Mouse (Mus musculus): ENCODE measurements at regions not wholly inside any gene's neighbourhood (a gene's known extent, or its start where the extent isn't known, plus 50 kb on each side); places are given as distances from the start of the nearest gene placed in this dataset.

DNA sequence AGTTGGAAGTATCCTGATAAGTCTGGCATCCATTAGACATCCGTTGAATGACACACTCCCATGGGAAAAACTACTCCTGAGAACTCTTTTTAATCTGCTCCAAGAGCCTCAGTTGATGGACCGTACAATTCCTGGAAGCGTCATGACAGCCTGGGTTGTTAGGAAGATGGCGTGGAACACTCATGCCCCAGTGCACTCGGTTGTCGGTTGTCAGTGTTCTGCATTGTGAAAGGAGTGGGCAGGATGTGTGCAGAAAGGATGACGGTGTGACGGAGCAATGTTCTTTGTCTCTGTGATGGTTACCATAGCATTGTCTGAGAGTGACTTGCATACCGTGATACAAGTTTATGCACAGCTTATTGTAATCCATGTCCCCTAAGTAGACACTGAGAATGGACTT is 164.4 kb downstream of the Slc30a10 start:
- H3K4me3 ChIP-seq (ENCODE audit: insufficient read depth in 1 of 2, low read depth in 1 of 2, low read length in 2 of 2, poor library complexity in 1 of 2, severe bottlenecking in 1 of 2) = no peak overlapping the region
- no peak for DNase-seq (ENCODE audit: low read depth, low spot score)
- H3K9ac ChIP-seq (ENCODE audit: insufficient read depth, low read depth, low read length, poor library complexity, severe bottlenecking) = no peak overlapping the region
- H3K36me3 ChIP-seq (ENCODE audit: control insufficient read depth, insufficient read depth, low read length, poor library complexity, severe bottlenecking) = no peaks in the 10 kb centered on the region
- no peak overlapping the region for H3K27ac ChIP-seq (ENCODE audit: insufficient read depth, low read depth, low read length, poor library complexity, severe bottlenecking)
- TF ChIP-seq MAFK (IDR thresholded peaks at IDR 0.05; ENCODE audit: insufficient read depth, low read depth, low read length) (no peak), CHD2 (IDR thresholded peaks at IDR 0.05; ENCODE audit: low read depth, low read length) (no peak), ZC3H11A (IDR thresholded peaks at IDR 0.05; ENCODE audit: borderline replicate concordance, low read depth, low read length) (no peak), ZNF384 (IDR thresholded peaks at IDR 0.05; ENCODE audit: low read depth, low read length) (no peak), HCFC1 (IDR thresholded peaks at IDR 0.05; ENCODE audit: borderline replicate concordance, insufficient read depth, low read length) (no peak)
- no peaks in the 10 kb centered on the region for H3K4me1 ChIP-seq (ENCODE audit: control insufficient read depth in 2 of 2, insufficient read depth in 2 of 2, low read length in 2 of 2, poor library complexity in 1 of 2)
- H3K9me3 ChIP-seq (ENCODE audit: control insufficient read depth, insufficient read depth, low read depth, low read length) = no peaks in the 10 kb centered on the region
- in situ Hi-C loops (cut with MboI; ENCODE audit: low sequenced_read_pairs in 2 of 2, unreplicated experiment in 2 of 2) = no loop called here

DNA sequence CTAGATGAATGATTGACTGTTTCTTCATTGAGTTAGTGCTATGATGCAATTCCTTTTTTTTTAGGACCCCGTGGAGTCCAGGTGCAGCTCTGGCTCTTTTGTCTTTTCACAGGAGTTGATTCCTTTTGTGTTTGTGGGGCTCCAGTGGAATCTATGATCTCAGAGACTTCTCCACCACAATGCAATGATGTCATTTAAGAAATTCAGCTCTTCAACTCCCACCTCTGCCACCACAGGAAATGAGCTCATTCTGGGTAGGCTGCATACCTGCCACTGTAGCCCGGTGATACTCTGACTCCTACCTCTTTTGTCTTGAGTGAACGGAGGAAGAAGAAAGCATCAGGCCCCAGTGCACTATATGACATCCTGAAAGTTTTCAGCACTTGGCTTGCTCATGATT is 173.8 kb downstream of the Slc30a10 start:
- Histone ChIP-seq H3K4me1 (ENCODE audit: control insufficient read depth in 2 of 2, insufficient read depth in 2 of 2, low read length in 2 of 2, poor library complexity in 1 of 2) (no peaks in the 10 kb centered on the region), H3K36me3 (ENCODE audit: control insufficient read depth, insufficient read depth, low read length, poor library complexity, severe bottlenecking) (no peaks in the 10 kb centered on the region), H3K27ac (ENCODE audit: insufficient read depth, low read depth, low read length, poor library complexity, severe bottlenecking) (no peak overlapping the region), H3K9me3 (ENCODE audit: control insufficient read depth, insufficient read depth, low read depth, low read length) (no peaks in the 10 kb centered on the region), H3K4me3 (ENCODE audit: insufficient read depth in 1 of 2, low read depth in 1 of 2, low read length in 2 of 2, poor library complexity in 1 of 2, severe bottlenecking in 1 of 2) (no peak overlapping the region), H3K9ac (ENCODE audit: insufficient read depth, low read depth, low read length, poor library complexity, severe bottlenecking) (no peak overlapping the region)
- TF ChIP-seq ZC3H11A (IDR thresholded peaks at IDR 0.05; ENCODE audit: borderline replicate concordance, low read depth, low read length) (no peak), ZNF384 (IDR thresholded peaks at IDR 0.05; ENCODE audit: low read depth, low read length) (no peak), MAFK (IDR thresholded peaks at IDR 0.05; ENCODE audit: insufficient read depth, low read depth, low read length) (no peak), HCFC1 (IDR thresholded peaks at IDR 0.05; ENCODE audit: borderline replicate concordance, insufficient read depth, low read length) (no peak), CHD2 (IDR thresholded peaks at IDR 0.05; ENCODE audit: low read depth, low read length) (no peak)
- in situ Hi-C loops (cut with MboI; ENCODE audit: low sequenced_read_pairs in 2 of 2, unreplicated experiment in 2 of 2) = no loop called here
- DNase-seq (ENCODE audit: low read depth, low spot score) = no peak

DNA sequence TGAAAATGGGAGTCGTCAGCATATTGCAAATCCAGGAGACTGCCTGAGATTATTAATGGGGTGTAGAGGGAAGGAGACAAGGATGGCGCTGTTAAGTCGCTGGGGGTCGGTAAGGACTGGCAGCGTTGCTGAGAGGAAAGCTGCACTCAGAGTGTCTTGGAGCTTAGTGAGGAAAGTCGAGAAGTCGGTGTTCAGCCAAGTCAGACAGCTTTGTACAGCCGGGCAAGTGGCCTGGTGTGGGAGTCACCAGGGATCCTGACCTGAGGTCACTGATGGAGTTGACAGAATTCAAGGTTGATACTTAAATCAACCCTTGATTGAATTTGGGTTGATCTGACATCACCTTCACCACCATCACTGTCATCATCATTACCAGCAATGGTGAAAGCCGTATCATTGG is 175.3 kb downstream of the Slc30a10 start:
- Histone ChIP-seq H3K9me3 (ENCODE audit: control insufficient read depth, insufficient read depth, low read depth, low read length) (no peaks in the 10 kb centered on the region), H3K9ac (ENCODE audit: insufficient read depth, low read depth, low read length, poor library complexity, severe bottlenecking) (no peak overlapping the region), H3K27ac (ENCODE audit: insufficient read depth, low read depth, low read length, poor library complexity, severe bottlenecking) (no peak overlapping the region), H3K36me3 (ENCODE audit: control insufficient read depth, insufficient read depth, low read length, poor library complexity, severe bottlenecking) (no peaks in the 10 kb centered on the region), H3K4me1 (ENCODE audit: control insufficient read depth in 2 of 2, insufficient read depth in 2 of 2, low read length in 2 of 2, poor library complexity in 1 of 2) (no peaks in the 10 kb centered on the region), H3K4me3 (ENCODE audit: insufficient read depth in 1 of 2, low read depth in 1 of 2, low read length in 2 of 2, poor library complexity in 1 of 2, severe bottlenecking in 1 of 2) (no peak overlapping the region)
- in situ Hi-C loops (cut with MboI; ENCODE audit: low sequenced_read_pairs in 2 of 2, unreplicated experiment in 2 of 2) = no loop called here
- no peak for DNase-seq (ENCODE audit: low read depth, low spot score)
- TF ChIP-seq CHD2 (IDR thresholded peaks at IDR 0.05; ENCODE audit: low read depth, low read length) = no peak
- TF ChIP-seq ZC3H11A (IDR thresholded peaks at IDR 0.05; ENCODE audit: borderline replicate concordance, low read depth, low read length) = no peak
- TF ChIP-seq MAFK (IDR thresholded peaks at IDR 0.05; ENCODE audit: insufficient read depth, low read depth, low read length) = no peak

DNA sequence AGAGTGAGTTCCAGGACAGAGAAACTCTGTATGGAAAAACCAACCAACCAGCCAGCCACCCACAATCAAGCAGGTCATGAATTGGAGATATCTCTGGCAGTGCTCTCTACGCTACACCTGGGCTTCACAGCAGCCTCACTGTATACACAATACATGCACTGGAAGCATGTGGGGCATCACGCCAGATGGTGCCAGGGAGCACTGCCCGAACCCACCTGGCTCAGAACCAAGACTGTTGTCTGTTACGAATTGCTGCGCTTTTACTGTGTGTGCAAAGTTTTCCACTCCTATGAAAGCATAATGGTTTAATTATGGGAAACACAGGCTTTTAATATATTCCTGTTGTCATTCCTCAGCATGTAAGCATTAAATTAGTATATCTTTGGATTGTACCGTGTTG is 184.0 kb downstream of the Slc30a10 start:
- H3K27ac ChIP-seq (ENCODE audit: insufficient read depth, low read depth, low read length, poor library complexity, severe bottlenecking) = no peak overlapping the region
- in situ Hi-C loops (cut with MboI; ENCODE audit: low sequenced_read_pairs in 2 of 2, unreplicated experiment in 2 of 2) = no loop called here
- TF ChIP-seq CHD2 (IDR thresholded peaks at IDR 0.05; ENCODE audit: low read depth, low read length) (no peak), ZNF384 (IDR thresholded peaks at IDR 0.05; ENCODE audit: low read depth, low read length) (no peak), HCFC1 (IDR thresholded peaks at IDR 0.05; ENCODE audit: borderline replicate concordance, insufficient read depth, low read length) (no peak), ZC3H11A (IDR thresholded peaks at IDR 0.05; ENCODE audit: borderline replicate concordance, low read depth, low read length) (no peak), MAFK (IDR thresholded peaks at IDR 0.05; ENCODE audit: insufficient read depth, low read depth, low read length) (no peak)

DNA sequence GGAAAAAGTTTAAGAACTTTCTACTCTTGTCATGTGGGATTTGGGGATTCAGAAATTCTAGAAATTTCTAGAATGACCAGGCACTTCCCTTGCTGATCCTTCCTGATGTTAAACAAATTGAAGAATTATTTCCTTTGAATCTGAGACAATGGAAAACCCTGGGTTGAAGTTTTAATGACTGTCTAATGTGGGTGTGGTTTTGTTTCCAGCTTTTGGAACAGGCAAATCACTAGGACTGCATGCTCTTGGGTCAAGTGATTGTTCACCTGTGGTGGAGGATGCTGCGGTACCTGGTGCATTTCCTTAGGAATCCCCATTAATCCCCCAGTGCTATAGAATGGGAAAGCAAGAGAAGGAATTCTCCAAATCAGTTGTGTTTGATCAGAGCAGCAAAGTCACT is 184.8 kb downstream of the Slc30a10 start:
- TF ChIP-seq CHD2 (IDR thresholded peaks at IDR 0.05; ENCODE audit: low read depth, low read length) (no peak), ZNF384 (IDR thresholded peaks at IDR 0.05; ENCODE audit: low read depth, low read length) (no peak), MAFK (IDR thresholded peaks at IDR 0.05; ENCODE audit: insufficient read depth, low read depth, low read length) (no peak)

More for the DNA sequence above, 184.0 kb downstream of the Slc30a10 start:
- Histone ChIP-seq H3K36me3 (ENCODE audit: control insufficient read depth, insufficient read depth, low read length, poor library complexity, severe bottlenecking) (no peaks in the 10 kb centered on the region), H3K4me1 (ENCODE audit: control insufficient read depth in 2 of 2, insufficient read depth in 2 of 2, low read length in 2 of 2, poor library complexity in 1 of 2) (no peaks in the 10 kb centered on the region), H3K9me3 (ENCODE audit: control insufficient read depth, insufficient read depth, low read depth, low read length) (no peaks in the 10 kb centered on the region), H3K9ac (ENCODE audit: insufficient read depth, low read depth, low read length, poor library complexity, severe bottlenecking) (no peak overlapping the region), H3K4me3 (ENCODE audit: insufficient read depth in 1 of 2, low read depth in 1 of 2, low read length in 2 of 2, poor library complexity in 1 of 2, severe bottlenecking in 1 of 2) (no peak overlapping the region)
- DNase-seq (ENCODE audit: low read depth, low spot score) = no peak

More for the DNA sequence above, 184.8 kb downstream of the Slc30a10 start:
- in situ Hi-C loops (cut with MboI; ENCODE audit: low sequenced_read_pairs in 2 of 2, unreplicated experiment in 2 of 2) = no loop called here
- no peaks in the 10 kb centered on the region for H3K36me3 ChIP-seq (ENCODE audit: control insufficient read depth, insufficient read depth, low read length, poor library complexity, severe bottlenecking)
- no peaks in the 10 kb centered on the region for H3K9me3 ChIP-seq (ENCODE audit: control insufficient read depth, insufficient read depth, low read depth, low read length)
- no peak overlapping the region for H3K9ac ChIP-seq (ENCODE audit: insufficient read depth, low read depth, low read length, poor library complexity, severe bottlenecking)
- H3K27ac ChIP-seq (ENCODE audit: insufficient read depth, low read depth, low read length, poor library complexity, severe bottlenecking) = no peak overlapping the region
- no peaks in the 10 kb centered on the region for H3K4me1 ChIP-seq (ENCODE audit: control insufficient read depth in 2 of 2, insufficient read depth in 2 of 2, low read length in 2 of 2, poor library complexity in 1 of 2)
- DNase-seq (ENCODE audit: low read depth, low spot score) = no peak
- no peak overlapping the region for H3K4me3 ChIP-seq (ENCODE audit: insufficient read depth in 1 of 2, low read depth in 1 of 2, low read length in 2 of 2, poor library complexity in 1 of 2, severe bottlenecking in 1 of 2)
